Mouse (Mus musculus): ENCODE measurements around the gene Tapbp.
"Not testable (repeated sequence)": the region's sequence is repeated elsewhere in the genome, so short reads cannot be mapped to it uniquely, and the experiment has no call there.

The Tapbp gene

DNA sequence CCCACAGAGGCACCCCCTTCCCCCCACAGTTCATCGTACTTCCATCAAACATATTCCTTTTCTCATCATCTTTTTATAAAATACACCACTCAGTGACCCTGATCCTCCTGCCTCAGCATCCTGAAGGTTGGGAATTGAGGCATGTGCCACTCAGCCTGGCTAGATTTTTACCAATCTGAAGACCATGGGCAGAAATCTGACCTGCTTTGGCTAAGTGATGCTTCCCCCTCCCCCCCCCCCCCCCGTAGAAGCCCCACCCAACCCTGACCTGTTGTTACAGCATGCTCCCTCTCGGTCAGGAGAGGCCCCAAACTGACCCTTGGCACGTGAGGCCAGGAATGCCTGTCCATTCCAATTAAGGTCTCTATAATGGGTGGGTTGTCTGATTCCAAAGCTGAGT, 10.9 kb upstream of the Tapbp start, which contains the start of gene Platr17:
Gene Platr17, plus strand, starts transcription at position 301 of the 400 bp plus-strand sequence.
- not testable (repeated sequence) for DNase-seq (ENCODE audit: low spot score)

DNA sequence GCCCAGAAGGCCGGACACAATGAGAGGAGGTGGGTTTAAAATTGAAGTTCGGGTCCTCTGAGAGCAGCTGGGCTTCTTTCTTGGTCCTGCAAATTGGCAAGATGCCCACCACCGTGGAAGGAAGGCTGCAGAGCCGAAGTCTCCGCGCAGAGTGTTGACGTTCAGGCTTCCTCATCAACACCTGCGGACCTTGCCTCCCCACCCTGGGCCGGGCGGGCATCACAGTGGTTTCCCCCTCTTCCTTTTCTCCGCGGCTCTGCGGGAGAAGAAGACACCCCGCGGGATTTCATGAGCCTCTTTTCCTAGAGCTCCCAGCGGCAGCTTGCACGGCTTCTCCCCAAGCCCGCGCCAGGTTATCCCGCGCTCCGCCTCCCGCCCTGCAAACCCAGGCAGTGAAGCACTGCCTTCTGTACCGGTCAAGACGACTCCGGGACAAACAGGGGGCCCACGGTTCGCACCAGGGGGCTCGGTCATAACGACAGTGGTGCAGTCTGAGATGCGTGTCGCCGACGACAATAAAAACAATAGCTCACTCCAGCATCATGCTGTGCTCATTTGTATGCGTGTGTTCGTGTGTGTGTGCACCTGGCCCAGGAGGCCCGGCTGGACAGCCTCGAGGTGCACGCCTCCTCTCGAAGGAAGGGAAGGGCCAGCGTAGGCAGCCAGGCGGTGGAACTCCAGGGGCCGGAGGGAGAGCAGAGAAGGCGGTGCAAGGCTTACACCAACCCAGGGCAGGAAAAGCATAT, 7.2 kb upstream of the Tapbp start:
- DNase-seq (ENCODE audit: low spot score), result peak; percentile 45

DNA sequence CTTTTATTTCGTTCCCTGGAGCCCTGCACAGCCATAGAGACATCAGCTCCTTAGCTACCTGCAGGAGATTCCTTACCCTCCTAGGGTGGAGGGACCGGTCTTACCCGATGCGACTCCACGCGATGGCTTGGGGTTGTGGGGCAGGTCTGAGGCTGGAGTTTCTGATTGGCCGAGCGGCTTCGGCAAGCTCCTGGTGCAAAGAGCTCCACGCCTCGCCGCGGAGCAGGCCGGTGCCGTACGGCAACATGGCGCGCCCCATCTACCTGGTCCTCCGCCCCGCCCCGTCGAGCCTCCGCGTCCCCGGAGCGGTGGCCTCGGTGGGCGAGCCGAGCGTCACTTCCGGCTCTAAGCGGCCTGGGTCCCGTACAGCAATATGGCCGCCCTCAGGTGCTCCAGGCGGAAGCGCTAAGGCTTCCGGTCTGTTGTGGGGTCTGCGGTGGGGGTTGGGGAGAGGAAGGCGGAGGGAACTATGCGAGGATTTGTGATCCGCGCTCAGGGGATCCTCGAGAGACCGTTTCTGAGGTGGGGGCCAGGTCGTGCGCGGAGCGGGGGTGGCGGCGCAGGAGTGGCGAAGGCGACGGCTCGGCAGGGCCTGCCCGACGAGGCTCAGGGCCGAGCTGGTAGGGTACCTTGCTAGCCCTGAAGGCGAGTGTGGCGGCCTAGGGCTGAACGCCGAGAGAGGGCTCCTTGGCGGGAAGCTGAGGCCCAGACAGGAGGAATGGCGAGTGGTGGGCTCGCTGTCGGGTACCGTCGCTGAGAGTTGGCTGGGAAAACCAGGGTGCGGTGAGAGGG, 6.4 kb upstream of the Tapbp start, which contains the start of gene Daxx:
Gene Daxx, plus strand, starts transcription at position 338 of the 792 bp plus-strand sequence.
- DNase-seq (ENCODE audit: low spot score), result peak; percentile 98

DNA sequence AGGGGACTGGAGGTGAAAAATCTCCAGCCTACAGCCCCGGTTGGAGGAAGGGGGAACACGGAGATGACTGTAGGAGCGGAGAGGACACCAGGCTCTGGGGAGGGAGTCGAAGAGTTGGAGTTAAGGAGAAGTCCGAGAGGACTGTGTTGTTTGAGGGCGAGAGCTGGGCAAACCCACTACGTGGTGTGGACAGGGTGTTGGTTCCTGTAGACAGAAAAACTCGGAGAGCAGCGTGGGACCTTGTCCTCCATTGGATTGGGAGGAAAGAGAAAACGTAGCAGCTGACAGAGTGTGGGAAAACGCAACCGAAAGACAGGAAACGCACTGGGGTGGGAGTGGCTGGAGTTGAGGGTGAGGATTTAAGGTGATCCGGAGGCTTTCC, 5.8 kb upstream of the Tapbp start:
- DNase-seq (ENCODE audit: low spot score), result peak; percentile 88

DNA sequence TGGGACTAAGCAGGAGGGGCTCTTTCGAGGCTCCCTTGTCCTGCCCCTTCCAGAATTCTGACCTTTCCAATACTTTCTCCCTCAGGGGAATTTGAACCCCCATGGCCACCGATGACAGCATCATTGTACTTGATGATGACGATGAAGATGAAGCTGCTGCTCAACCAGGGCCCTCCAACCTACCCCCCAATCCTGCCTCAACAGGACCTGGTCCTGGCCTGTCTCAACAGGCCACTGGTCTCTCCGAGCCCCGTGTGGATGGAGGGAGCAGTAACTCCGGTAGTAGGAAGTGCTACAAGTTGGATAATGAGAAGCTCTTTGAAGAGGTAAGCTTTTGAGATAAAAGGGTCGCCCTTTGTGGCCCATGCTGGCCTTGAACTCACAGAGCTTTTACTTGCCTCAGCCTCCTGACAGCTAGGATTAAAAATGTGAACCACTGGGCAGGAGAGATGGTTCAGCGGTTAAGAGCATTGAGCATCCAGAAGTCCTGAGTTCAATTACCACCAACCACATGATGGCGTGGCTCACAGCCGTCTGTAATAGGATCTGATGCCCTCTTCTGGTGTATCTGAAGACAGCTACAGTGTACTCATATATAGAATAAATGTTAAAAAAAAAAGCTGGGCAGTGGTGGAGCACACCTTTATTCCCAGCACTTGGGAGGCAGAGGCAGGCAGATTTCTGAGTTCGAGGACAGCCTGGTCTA, 5.2 kb upstream of the Tapbp start:
- peak; percentile 49 for DNase-seq (ENCODE audit: low spot score)

DNA sequence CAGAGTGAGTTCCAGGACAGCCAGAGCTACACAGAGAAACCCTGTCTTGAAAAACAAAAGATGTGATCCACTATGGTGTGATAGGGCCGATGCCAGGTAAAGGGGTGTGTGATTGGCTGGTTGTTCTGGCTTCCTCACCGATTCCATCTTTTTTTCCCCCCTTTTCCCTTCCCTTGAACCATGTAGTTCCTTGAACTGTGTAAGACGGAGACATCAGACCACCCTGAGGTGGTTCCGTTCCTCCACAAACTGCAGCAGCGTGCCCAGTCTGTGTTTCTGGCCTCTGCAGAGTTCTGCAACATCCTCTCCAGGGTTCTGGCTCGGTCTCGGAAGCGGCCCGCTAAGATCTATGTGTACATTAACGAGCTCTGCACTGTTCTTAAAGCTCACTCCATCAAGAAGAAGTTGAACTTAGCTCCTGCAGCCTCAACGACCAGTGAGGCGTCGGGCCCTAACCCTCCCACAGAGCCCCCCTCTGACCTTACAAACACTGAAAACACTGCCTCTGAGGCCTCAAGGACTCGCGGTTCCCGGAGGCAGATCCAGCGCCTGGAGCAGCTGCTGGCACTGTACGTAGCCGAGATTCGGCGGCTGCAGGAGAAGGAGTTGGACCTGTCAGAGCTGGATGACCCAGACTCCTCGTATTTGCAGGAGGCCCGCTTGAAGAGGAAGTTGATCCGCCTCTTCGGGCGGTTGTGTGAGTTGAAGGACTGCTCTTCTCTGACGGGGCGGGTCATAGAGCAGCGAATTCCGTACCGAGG, 4.5 kb upstream of the Tapbp start:
- DNase-seq (ENCODE audit: low spot score), result no peak

DNA sequence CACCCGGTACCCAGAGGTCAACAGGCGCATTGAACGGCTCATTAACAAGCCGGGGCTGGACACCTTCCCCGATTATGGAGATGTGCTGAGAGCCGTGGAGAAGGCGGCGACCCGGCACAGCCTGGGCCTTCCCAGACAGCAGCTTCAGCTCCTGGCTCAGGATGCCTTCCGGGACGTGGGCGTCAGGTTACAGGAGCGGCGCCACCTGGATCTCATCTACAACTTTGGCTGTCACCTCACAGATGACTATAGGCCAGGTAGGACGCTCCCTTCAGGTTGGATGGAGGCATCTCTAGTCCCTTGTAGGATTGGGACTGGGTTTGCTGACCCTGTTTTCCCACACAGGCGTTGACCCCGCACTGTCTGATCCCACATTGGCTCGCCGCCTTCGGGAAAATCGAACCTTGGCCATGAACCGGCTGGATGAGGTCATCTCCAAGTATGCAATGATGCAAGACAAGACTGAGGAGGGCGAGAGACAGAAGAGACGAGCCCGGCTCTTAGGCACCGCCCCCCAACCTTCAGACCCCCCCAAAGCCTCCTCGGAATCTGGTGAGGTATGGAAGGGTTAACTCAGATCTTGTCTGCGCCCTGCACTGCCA, 3.8 kb upstream of the Tapbp start:
- no peak for DNase-seq (ENCODE audit: low spot score)

DNA sequence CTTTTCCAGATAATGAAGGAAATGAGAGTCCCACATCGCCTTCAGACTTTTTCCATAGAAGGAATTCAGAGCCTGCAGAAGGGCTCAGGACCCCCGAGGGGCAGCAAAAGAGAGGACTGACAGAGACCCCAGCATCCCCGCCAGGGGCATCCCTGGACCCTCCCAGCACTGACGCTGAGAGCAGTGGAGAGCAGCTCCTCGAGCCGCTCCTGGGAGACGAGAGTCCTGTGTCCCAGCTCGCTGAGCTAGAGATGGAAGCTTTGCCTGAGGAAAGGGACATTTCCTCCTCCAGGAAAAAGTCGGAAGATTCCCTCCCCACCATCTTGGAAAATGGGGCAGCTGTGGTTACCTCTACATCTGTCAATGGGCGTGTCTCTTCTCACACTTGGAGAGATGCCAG, 2.4 kb upstream of the Tapbp start:
- DNase-seq (ENCODE audit: low spot score), result no peak

DNA sequence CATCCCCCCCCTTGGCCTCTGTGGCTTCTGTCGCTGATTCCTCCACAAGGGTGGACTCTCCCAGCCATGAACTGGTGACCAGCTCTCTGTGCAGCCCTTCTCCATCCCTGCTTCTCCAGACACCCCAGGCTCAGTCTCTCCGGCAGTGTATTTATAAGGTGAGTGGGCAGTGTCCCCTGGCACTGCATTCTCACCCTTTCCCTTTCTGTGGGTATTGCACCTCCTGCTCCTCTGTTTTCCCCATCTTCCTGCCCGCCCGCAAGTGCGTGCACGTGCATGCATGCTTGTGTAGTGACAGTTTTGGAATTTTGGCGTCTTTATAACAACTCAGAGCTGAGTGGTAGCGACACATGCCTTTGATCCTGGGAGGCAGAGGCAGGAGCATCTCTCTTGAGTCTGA, 1.8 kb upstream of the Tapbp start:
- no peak for DNase-seq (ENCODE audit: low spot score)

DNA sequence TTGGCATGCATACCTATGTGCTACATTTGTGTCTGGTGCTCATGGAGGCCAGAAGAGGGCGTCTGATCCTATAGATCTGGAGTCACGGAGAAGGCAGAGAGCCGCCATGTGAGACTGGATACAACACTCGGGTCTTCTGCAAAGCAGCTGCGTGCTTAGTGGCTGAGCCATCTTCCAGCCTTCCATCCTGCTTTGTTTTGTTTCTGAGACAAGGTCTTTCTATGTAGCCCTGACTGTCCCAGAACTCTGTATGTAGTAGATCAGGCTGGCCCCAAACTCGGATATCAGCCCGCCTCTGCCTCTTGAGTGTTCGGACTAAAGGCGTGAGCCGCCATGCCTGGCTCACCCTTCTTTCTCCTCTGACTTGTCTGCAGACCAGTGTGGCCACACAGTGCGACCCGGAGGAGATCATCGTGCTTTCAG, 719 bp upstream of the Tapbp start:
- DNase-seq (ENCODE audit: low spot score), result no peak

DNA sequence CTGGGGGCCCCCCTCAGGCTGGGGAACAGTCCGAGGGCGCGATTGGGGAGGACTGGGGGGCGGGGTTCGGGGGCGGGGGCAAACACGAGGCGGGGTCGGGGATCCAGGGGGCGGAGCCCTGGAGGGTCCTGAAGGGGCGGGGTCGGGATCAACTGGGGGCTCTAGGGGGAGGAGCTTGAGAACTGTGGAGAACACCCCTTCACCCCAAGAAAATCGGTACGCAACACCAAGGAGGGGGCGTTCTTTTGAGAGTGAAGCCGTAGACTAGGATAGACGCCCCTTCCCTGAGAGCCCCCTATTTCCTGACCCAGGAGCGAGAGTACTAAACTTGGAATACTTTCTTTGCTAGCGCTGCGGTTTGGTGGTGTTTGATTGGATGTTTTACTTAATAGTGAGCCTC, 595 bp downstream of the Tapbp start:
- DNase-seq (ENCODE audit: low spot score), result no peak

DNA sequence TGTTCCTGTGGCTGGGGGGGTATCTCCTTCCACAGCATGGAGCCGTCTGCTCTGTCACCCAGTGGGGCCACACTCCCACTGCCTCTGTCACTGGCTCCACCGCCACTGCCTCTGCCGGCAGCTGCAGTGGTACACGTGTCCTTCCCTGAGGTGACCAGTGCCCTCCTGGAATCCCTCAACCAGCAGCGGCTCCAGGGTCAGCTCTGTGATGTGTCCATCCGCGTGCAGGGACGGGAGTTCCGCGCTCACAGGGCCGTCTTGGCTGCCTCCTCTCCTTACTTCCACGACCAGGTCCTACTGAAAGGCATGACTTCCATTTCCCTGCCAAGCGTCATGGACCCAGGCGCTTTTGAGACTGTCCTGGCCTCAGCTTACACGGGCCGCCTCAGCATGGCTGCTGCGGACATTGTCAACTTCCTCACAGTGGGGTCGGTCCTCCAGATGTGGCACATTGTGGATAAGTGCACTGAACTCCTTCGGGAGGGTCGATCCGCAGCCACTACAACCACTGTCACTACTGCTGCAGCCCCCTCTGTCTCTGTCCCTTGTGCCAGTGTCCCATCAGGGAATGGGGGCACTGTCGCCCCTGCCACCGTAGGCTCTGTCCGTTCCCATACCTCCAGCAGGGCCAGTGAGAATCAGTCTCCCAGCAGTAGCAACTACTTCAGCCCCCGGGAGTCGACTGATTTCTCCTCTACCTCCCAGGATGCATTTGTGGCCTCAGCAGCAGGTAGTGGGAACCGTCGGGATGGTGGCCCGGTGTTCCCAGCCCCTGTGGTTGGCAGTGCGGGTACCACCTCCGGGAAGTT, 1.4 kb downstream of the Tapbp start:
- DNase-seq (ENCODE audit: low spot score), result no peak

DNA sequence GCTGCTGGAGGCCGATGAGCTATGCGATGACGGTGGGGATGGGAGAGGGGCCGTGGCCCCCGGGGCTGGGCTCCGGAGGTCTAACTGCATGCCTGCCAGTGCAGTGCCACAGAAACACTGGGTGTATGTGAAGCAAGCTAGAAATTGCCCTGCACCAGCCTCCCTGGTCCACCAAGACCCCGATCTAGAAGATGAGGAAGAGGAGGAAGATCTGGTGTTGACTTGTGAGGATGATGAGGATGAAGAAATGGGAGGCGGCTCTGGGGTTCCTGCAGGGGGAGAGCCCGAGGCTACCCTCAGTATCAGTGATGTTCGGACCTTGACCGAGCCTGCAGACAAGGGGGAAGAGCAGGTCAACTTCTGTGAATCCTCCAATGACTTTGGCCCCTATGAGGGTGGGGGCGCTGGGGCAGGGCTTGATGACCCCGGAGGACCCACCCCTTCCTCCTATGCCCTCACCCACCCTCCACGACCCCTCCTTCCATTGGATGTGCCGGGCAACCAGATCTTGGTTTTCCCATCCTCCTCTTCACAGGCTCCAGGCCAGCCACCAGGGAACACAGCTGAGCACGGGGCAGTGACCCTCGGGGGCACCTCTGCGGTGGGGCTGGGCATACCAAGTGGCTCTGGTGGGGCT, 2.1 kb downstream of the Tapbp start:
- DNase-seq (ENCODE audit: low spot score), result no peak

DNA sequence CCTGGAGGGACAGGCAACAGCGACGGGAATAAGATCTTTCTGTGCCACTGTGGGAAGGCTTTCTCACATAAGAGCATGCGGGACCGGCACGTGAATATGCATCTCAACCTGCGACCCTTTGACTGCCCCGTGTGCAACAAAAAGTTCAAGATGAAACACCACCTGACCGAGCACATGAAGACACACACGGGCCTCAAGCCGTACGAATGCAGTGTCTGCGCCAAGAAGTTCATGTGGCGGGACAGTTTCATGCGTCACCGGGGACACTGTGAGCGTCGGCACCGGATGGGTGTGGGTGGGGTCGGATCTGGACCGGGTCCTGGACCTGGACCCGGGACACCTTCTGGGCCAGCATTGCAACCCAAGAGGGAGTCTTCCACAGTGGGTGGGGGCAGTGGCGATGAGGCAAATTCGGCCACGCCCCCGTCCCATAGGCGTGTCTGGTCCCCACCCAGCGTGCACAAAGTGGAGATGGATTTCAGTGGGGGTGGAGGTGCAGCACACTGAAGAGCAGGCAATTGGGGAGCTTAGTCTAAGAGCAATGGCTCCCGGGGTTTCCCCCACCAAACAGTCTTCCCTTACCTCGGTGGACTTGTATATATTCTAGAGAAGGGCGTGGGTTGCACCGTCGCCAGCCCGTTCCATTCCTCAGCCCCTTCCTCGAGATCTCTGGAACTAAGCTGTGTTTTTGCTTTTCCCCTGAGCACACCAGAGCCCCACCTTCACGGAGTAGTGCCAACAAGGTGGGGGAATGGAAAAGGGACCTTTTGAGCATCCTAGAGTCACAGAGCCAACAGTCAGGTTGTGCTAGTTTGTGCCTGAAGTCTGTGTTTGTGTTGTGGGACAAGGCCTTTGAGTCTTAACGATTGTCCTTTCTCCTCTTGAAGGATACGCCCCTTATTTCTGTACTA, 2.8 kb downstream of the Tapbp start:
- no peak for DNase-seq (ENCODE audit: low spot score)

DNA sequence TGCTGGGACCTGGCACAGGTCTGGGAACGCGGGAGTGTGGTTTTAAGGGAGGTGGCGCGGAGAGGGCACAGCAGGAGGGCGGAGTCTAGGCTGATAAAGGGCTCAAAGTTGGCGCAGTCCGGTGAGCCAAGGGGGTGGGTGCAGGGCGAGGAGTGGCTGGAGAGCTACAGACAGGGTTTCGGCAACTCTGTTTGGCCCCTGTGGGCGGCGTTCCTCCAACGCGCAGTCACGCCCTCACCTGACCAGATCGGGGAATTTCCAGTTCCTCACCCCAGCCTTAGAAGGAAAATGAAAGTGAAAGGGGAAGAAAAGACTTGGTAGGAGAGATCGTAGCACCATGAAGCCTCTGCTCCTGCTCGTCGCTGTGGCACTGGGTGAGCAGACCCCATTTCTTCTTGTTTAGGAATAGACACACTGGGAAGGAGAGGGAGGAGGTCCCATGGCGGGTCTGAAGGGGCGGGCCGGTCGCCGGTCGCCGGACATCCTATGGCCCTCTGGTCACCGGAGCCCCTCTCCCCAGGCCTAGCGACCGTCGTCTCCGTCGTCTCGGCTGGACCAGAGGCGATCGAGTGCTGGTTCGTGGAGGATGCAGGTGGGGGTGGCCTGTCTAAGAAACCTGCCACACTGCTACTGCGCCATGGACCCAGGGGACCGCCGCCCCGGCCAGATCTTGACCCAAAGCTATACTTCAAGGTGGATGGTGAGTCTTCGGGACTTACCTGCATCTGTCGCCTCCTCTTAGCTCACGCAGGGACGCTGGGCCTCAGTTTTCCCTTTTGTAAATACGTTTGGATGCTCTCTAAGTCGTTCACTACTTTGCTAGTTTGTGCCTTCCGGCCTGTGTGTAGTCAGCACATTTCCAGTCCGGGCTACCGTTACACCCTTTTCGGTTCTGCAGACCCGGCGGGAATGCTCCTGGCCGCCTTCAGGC, 3.9 kb downstream of the Tapbp start:
- peak; percentile 92 for DNase-seq (ENCODE audit: low spot score)

DNA sequence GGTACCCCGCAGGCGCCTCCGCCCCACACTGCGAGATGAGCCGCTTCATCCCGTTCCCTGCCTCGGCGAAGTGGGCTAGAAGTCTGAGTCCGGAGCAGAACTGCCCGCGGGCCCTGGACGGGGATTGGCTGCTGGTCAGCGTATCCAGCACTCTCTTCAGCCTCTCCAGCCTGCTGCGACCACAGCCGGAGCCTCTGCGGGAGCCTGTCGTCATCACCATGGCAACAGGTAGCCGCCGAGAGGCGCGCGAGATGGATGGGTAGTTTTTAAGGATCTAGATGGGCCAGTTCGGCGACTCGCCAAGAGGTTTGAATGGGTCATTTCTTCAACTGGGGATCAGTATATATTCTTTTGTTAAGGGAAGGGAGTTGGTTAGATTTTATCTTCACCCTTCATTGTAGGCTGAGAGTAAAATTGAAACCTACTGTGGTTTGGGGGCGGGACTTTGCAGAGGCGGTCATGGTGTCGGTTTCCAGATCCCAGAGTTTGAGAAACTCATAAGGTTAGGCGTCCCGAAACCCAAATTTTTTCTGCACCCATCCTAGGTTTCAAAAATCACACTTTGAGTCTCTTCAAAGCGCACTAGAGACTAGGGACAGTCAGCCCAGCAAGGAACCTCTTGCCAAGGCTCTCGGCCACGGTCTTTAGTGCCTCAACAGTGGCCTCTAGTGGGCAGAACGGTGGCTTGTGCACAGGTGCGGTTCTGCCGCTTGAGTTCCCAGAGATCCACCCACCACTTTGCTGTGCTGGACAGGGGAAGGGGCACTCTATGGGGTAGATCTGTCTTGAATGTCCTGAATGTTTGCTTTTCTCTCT, 4.8 kb downstream of the Tapbp start:
- DNase-seq (ENCODE audit: low spot score), result peak; percentile 93

DNA sequence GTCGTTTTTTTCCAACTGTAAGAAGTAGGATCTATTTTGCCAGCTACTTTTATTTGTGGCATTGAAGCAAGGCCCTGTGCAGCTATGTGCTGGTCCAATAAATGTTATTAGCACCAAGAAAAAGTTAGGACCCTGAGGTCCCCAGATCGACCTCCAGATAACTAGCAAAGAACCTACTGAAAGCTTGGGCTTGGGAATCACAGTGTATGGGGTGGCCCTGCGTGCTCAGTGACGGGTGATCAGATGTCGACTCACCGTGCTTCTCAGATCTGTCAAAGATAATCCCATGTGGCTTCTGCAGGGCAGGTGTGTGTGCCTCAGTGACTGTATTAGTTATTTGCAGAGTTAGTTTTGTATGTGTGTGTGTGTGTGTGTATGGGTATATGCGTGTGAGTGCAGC, 5.7 kb downstream of the Tapbp start:
- DNase-seq (ENCODE audit: low spot score), result no peak

Data from adipocyte (in vitro differentiated cells).